Comparison of ENCODE assay signal across 14 mouse cellular contexts in the genomic region with DNA sequence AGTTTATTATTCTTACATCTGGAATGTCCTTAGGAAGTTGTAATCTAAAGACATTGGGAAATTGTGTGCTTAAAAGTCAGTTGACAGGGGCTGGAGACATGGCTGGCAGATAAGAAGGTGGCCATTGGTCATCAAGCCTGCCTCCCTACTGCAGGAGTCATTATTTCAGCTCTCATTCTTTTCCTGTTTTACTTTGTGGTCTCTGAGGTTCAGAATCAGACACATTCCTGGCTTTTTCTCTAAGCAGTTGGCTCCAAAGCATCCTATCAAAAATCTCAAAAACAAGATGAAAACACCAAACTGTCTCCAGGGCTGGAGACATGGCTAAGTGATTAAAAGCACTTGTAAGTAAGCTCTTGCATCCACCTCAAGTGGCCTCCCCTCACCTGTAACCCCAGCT.
"Had no signal": no experiment of that assay in that cellular context is flagged by ENCODE, and none has a peak within 500 bp of the region (broad histone marks: within the 10 kb centered on the region; RNA-seq: fewer than 3 reads in every experiment).

No protein-coding gene starts in this region.

- H3K36me3 ChIP-seq: midbrain, embryonic 12.5 days; neural tube, embryonic 12.5 days; stomach, embryonic 15.5 days had no signal

- H3K4me1 ChIP-seq: stomach, embryonic 15.5 days had no signal

- H3K4me2 ChIP-seq: lung, embryonic 14.5 days; midbrain, embryonic 12.5 days; neural tube, embryonic 12.5 days; stomach, embryonic 15.5 days had no signal

- H3K27me3 ChIP-seq: midbrain, embryonic 12.5 days; neural tube, embryonic 12.5 days; stomach, embryonic 15.5 days had no signal

- H3K9ac ChIP-seq: lung, embryonic 14.5 days; midbrain, embryonic 12.5 days; neural tube, embryonic 12.5 days; stomach, embryonic 15.5 days had no signal

- H3K4me3 ChIP-seq: midbrain, embryonic 10.5 days; midbrain, embryonic 12.5 days; neural tube, embryonic 12.5 days; stomach, embryonic 15.5 days had no signal

- DNase-seq: lung, adult 18-20 months; lung, embryonic 14.5 days; lung, postnatal 4 days; midbrain, embryonic 14.5 days; right cerebral cortex, postnatal 14 days; thymus, adult 2 months; thymus, postnatal 25 days; thymus, postnatal 4 days had no signal

- H3K9me3 ChIP-seq: midbrain, embryonic 10.5 days; midbrain, embryonic 12.5 days; neural tube, embryonic 12.5 days; stomach, embryonic 15.5 days had no signal

- ATAC-seq: midbrain, embryonic 16.5 days had no signal

- H3K27ac ChIP-seq: midbrain, embryonic 10.5 days; midbrain, embryonic 12.5 days; neural tube, embryonic 12.5 days; stomach, embryonic 15.5 days; stomach, postnatal 0 days had no signal
